Mouse (Mus musculus): Measurements from ENCODE around the gene Scrn3. TPM values are rescaled to one million over a fixed set of nuclear protein-coding genes. Genes with fewer than 3 reads are reported as not detected.

Scrn3 gene
- polyA plus RNA-seq, 1 experiment from 2014 or later: 21.9 TPM

DNA sequence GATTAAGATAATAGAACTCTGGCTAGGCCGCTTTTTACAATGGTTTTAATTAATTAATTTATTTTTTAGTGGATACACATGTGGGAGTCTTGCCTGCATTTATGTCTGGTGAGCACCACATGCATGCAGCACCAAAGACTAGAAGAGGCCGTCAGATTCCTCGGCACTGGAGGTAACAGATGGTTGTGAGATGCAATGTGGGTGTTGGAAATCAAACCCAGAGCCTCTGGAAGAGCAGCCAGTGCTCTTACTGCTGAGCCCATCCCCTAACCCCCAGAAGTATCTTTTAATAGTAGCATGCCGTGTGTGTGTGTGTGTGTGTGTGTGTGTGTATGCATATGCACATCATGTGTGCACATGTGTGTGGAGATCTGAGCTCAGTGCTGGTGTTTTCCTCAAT is 32.8 kb downstream of the Scrn3 start:
- H3K4me1 ChIP-seq (ENCODE audit: insufficient read depth): no peaks in the 10 kb centered on the region
- no peak for ATAC-seq
- H3K4me2 ChIP-seq (ENCODE audit: low read depth, low read length): no peak overlapping the region
- no peaks in the 10 kb centered on the region for H3K9me3 ChIP-seq (ENCODE audit: low read length)
- DNase-seq: no peak
- H3K4me3 ChIP-seq (ENCODE audit: low read depth, low read length): no peak overlapping the region
- H3K27me3 ChIP-seq (ENCODE audit: insufficient read depth, low read length): no peaks in the 10 kb centered on the region
- H3K36me3 ChIP-seq (replicated peaks; ENCODE audit: insufficient read depth, low read length): no peaks in the 10 kb centered on the region
- 83% methylated on average over 4 of the region's 4 CpGs for WGBS (ENCODE audit: insufficient replicate concordance)
- H3K27ac ChIP-seq (ENCODE audit: low read depth): no peak overlapping the region
- H3K9ac ChIP-seq (replicated peaks): no peak overlapping the region
- TF ChIP-seq EP300 (IDR thresholded peaks at IDR 0.05; ENCODE audit: low read depth) (no peak), CTCF (IDR thresholded peaks at IDR 0.05; ENCODE audit: low read depth) (no peak)

DNA sequence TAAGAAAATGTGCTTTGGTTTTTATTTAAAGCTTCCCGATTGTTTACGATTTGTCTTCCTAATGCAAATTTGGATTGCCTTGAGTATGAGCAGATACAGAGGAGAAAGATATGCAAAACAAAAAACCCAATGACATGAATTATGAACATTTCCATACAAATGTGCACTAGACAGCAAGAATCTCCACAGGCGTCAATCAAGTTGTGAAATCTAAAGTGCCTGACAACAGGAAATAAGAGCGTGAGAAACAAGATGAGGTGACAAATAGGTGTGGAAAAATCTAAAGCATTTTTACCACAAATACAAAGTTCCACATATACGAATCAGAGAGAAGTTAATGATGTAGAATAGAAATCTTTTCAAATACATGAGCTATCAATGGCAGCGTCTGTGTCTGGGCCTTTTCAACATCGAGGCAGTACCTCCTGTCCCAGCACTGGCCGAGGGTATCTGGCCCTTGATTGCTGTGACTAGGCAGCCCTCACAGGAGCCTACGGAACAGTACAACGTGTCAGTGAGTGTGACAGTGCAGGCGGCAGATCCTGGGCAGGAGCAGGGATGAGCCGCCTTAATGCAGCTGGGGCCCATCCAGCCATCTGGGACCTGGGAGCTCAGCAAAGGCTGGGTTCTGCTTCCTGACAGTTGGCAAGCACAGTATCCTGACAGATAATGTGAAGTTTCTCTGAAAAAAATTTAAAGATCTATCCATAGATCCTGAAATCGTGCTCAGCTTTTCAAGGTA is 34.1 kb downstream of the Scrn3 start:
- TF ChIP-seq CTCF (IDR thresholded peaks at IDR 0.05; ENCODE audit: low read depth) (no peak), EP300 (IDR thresholded peaks at IDR 0.05; ENCODE audit: low read depth) (no peak)
- Histone ChIP-seq H3K4me2 (ENCODE audit: low read depth, low read length) (no peak overlapping the region), H3K36me3 (replicated peaks; ENCODE audit: insufficient read depth, low read length) (no peaks in the 10 kb centered on the region), H3K27me3 (ENCODE audit: insufficient read depth, low read length) (no peaks in the 10 kb centered on the region), H3K27ac (ENCODE audit: low read depth) (no peak overlapping the region), H3K4me3 (ENCODE audit: low read depth, low read length) (no peak overlapping the region), H3K9me3 (ENCODE audit: low read length) (no peaks in the 10 kb centered on the region), H3K9ac (replicated peaks) (no peak overlapping the region), H3K4me1 (ENCODE audit: insufficient read depth) (no peaks in the 10 kb centered on the region)
- DNase-seq (no peak), ATAC-seq (no peak)
- 75% methylated on average over 13 of the region's 13 CpGs for WGBS (ENCODE audit: insufficient replicate concordance)

DNA sequence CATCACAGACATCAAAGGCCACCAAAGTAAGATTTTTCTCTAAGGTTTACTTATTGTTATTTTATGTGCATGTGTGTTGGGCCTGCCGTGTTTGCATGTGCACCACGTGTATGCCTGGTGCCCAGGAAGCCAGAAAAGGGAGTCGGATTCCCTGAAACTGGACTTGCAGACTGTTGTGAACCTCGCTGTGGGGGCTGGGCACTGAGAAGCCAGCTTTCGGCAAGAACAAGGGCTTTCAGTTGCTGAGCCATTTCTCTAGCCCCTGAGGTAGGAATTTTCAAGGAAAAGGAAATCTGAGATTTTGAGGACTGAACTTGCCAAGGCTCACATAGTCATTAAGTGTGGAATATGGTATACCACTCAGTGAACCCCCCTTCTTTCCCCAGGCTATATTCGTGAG is 34.7 kb downstream of the Scrn3 start:
- Histone ChIP-seq H3K27ac (ENCODE audit: low read depth) (no peak overlapping the region), H3K4me3 (ENCODE audit: low read depth, low read length) (no peak overlapping the region), H3K9ac (replicated peaks) (no peak overlapping the region), H3K4me1 (ENCODE audit: insufficient read depth) (no peaks in the 10 kb centered on the region), H3K4me2 (ENCODE audit: low read depth, low read length) (no peak overlapping the region), H3K9me3 (ENCODE audit: low read length) (no peaks in the 10 kb centered on the region), H3K36me3 (replicated peaks; ENCODE audit: insufficient read depth, low read length) (no peaks in the 10 kb centered on the region), H3K27me3 (ENCODE audit: insufficient read depth, low read length) (no peaks in the 10 kb centered on the region)
- no peak for DNase-seq
- TF ChIP-seq EP300 (IDR thresholded peaks at IDR 0.05; ENCODE audit: low read depth) (no peak), CTCF (IDR thresholded peaks at IDR 0.05; ENCODE audit: low read depth) (no peak)
- no peak for ATAC-seq
- WGBS (ENCODE audit: insufficient replicate concordance): 83% methylated on average over 6 of the region's 6 CpGs

DNA sequence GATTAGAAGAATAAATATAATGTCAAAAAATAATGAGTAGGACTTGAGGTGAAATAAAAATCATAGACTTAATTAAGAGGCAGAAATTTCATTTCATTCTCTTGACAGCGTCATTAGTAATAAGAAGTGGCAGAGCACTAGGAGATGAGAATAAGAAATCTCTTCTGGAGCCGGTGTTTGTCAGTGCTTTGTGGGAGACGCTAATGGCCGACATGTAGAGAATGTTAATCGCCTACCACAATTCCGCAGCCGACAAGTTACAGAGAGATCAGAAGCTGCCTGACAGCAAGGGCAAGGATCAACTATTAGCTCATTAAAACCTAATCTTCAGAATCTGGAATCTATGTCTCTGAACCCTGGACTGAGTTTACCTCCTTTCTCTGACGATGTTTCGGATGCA is 35.4 kb downstream of the Scrn3 start:
- Histone ChIP-seq H3K9me3 (ENCODE audit: low read length) (no peaks in the 10 kb centered on the region), H3K4me1 (ENCODE audit: insufficient read depth) (no peaks in the 10 kb centered on the region), H3K4me2 (ENCODE audit: low read depth, low read length) (no peak overlapping the region), H3K27me3 (ENCODE audit: insufficient read depth, low read length) (no peaks in the 10 kb centered on the region), H3K4me3 (ENCODE audit: low read depth, low read length) (no peak overlapping the region), H3K27ac (ENCODE audit: low read depth) (no peak overlapping the region), H3K36me3 (replicated peaks; ENCODE audit: insufficient read depth, low read length) (no peaks in the 10 kb centered on the region), H3K9ac (replicated peaks) (no peak overlapping the region)
- 88% methylated on average over 9 of the region's 9 CpGs for WGBS (ENCODE audit: insufficient replicate concordance)
- TF ChIP-seq CTCF (IDR thresholded peaks at IDR 0.05; ENCODE audit: low read depth): no peak
- TF ChIP-seq EP300 (IDR thresholded peaks at IDR 0.05; ENCODE audit: low read depth): no peak
- ATAC-seq (no peak), DNase-seq (no peak)

DNA sequence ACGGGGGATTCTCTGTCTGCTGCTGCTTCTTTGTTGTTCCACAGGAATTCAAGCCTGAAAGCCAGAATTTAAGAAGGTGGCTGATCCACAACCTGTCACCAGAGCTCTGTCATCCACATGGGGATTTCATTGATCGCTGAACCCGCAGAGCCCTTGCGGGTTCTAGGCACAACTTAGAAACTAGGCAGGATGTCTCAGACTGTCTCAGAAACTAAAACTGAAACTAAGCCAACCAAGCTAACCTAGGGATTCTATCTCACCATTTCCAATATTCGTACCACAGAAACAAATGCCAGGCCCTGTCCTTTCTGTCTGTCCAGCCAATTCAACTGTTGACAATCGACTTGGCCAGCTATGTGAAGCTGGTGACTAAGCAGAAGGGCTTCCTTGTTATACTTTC is 35.8 kb downstream of the Scrn3 start:
- Histone ChIP-seq H3K36me3 (replicated peaks; ENCODE audit: insufficient read depth, low read length) (no peaks in the 10 kb centered on the region), H3K9ac (replicated peaks) (no peak overlapping the region), H3K4me1 (ENCODE audit: insufficient read depth) (no peaks in the 10 kb centered on the region), H3K9me3 (ENCODE audit: low read length) (no peaks in the 10 kb centered on the region), H3K27me3 (ENCODE audit: insufficient read depth, low read length) (no peaks in the 10 kb centered on the region), H3K4me3 (ENCODE audit: low read depth, low read length) (no peak overlapping the region), H3K27ac (ENCODE audit: low read depth) (no peak overlapping the region), H3K4me2 (ENCODE audit: low read depth, low read length) (no peak overlapping the region)
- no peak for DNase-seq
- WGBS (ENCODE audit: insufficient replicate concordance): 89% methylated on average over 6 of the region's 6 CpGs
- ATAC-seq: no peak
- TF ChIP-seq EP300 (IDR thresholded peaks at IDR 0.05; ENCODE audit: low read depth) (no peak), CTCF (IDR thresholded peaks at IDR 0.05; ENCODE audit: low read depth) (no peak)

DNA sequence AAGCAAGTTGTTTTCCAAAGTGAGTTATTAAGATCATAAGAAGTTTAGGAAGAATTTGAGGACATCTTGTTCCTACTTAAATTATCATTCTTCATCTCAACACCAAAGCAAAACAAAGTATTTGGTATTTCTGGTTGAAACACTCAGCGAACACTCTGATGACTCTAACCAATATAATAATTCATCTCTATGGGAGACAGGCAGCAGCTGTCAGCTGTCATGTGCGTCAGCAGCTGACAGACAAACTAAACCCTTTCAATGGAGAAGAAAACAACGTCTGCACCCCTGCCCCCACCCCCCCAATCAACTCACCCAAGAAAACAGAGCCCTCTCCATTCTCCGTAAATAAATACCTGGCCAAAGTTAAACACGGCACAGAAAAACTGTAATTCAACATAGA is 39.1 kb downstream of the Scrn3 start:
- no peak overlapping the region for H3K4me2 ChIP-seq (ENCODE audit: low read depth, low read length)
- no peak overlapping the region for H3K4me3 ChIP-seq (ENCODE audit: low read depth, low read length)
- H3K4me1 ChIP-seq (ENCODE audit: insufficient read depth): no peaks in the 10 kb centered on the region
- no peak for DNase-seq
- H3K9me3 ChIP-seq (ENCODE audit: low read length): no peaks in the 10 kb centered on the region
- H3K27ac ChIP-seq (ENCODE audit: low read depth): no peak overlapping the region
- H3K27me3 ChIP-seq (ENCODE audit: insufficient read depth, low read length): no peaks in the 10 kb centered on the region
- TF ChIP-seq CTCF (IDR thresholded peaks at IDR 0.05; ENCODE audit: low read depth) (no peak), EP300 (IDR thresholded peaks at IDR 0.05; ENCODE audit: low read depth) (no peak)
- 67% methylated on average over 5 of the region's 5 CpGs for WGBS (ENCODE audit: insufficient replicate concordance)
- no peaks in the 10 kb centered on the region for H3K36me3 ChIP-seq (replicated peaks; ENCODE audit: insufficient read depth, low read length)
- ATAC-seq: no peak
- no peak overlapping the region for H3K9ac ChIP-seq (replicated peaks)

Data from liver, postnatal 0 days (tissue).